Mouse (Mus musculus): Measurements from ENCODE around the gene Rpl3. TPM values are rescaled to one million over a fixed set of nuclear protein-coding genes. Genes with fewer than 3 reads are reported as not detected.

Gene Rpl3
- polyA plus RNA-seq, 1 experiment = 3,044 TPM

DNA sequence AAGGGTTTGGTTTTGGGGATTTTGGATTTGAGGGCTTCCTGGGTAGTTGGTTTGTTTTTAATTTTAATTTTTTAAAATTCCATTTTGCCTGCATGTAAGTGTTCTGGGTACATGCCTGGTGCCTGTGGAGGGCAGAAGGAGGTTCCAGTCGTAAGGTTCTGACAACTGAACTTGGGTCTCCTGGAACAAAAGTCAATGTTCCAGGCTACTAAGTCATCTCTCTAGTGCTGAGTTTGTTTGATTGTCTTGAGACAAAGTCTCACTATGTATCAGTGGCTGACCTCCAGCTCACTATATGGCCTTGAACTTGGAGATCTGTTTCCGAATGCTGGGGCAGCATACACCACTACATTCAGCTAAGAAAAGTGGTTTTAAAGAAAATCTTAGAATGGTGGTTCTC is 43.8 kb upstream of the Rpl3 start:
- Histone ChIP-seq H3K27me3 (ENCODE audit: control insufficient read depth, insufficient read depth, low read length, poor library complexity, severe bottlenecking) (no peaks in the 10 kb centered on the region), H3K36me3 (ENCODE audit: control insufficient read depth, insufficient read depth, low read length, poor library complexity, severe bottlenecking) (0 out of 2 replicates have a peak, but pooled peaks cover 2% of the 10 kb centered on the region), H3K4me1 (ENCODE audit: control insufficient read depth, insufficient read depth, low read length) (peaks cover 3% of the 10 kb centered on the region), H3K9me3 (replicated peaks; ENCODE audit: control insufficient read depth, insufficient read depth, low read length, poor library complexity, severe bottlenecking) (no peaks in the 10 kb centered on the region), H3K27ac (ENCODE audit: insufficient read depth, low read length) (no peak overlapping the region), H3K9ac (ENCODE audit: low read depth, poor library complexity, severe bottlenecking) (no peak overlapping the region), H3K4me3 (ENCODE audit: low read depth, low read length) (no peak overlapping the region)
- no peak for TF ChIP-seq CTCF (IDR thresholded peaks at IDR 0.05; ENCODE audit: low read depth, low read length)
- TF ChIP-seq EP300 (IDR thresholded peaks at IDR 0.05; ENCODE audit: insufficient read depth, low read depth, low read length) = no peak
- TF ChIP-seq POLR2A (IDR thresholded peaks at IDR 0.05; ENCODE audit: insufficient read depth, low read length) = no peak

- 0 out of 2 replicates have a peak overlapping the region, but pooled peaks have one; percentile 63 for H3K27ac ChIP-seq (ENCODE audit: insufficient read depth, low read length)
Measured at GRCm38 (mm10) chr15:80134450-80134847, 42.8 kb upstream of the Rpl3 start.

GRCm38 (mm10) chr15:80133682-80134449 is 42.2 kb upstream of the Rpl3 start:
- Histone ChIP-seq H3K9ac (ENCODE audit: low read depth, poor library complexity, severe bottlenecking) (peak overlapping the region; percentile 88), H3K27me3 (ENCODE audit: control insufficient read depth, insufficient read depth, low read length, poor library complexity, severe bottlenecking) (no peaks in the 10 kb centered on the region), H3K9me3 (replicated peaks; ENCODE audit: control insufficient read depth, insufficient read depth, low read length, poor library complexity, severe bottlenecking) (no peaks in the 10 kb centered on the region), H3K27ac (ENCODE audit: insufficient read depth, low read length) (peak overlapping the region; percentile 63), H3K4me1 (ENCODE audit: control insufficient read depth, insufficient read depth, low read length) (peaks cover 2% of the 10 kb centered on the region), H3K36me3 (ENCODE audit: control insufficient read depth, insufficient read depth, low read length, poor library complexity, severe bottlenecking) (no peaks in the 10 kb centered on the region), H3K4me3 (ENCODE audit: low read depth, low read length) (peak overlapping the region; percentile 98)
- TF ChIP-seq POLR2A (IDR thresholded peaks at IDR 0.05; ENCODE audit: insufficient read depth, low read length) = no peak
- no peak for TF ChIP-seq CTCF (IDR thresholded peaks at IDR 0.05; ENCODE audit: low read depth, low read length)

More at GRCm38 (mm10) chr15:80134450-80134847, 42.8 kb upstream of the Rpl3 start:
- H3K9me3 ChIP-seq (replicated peaks; ENCODE audit: control insufficient read depth, insufficient read depth, low read length, poor library complexity, severe bottlenecking) = no peaks in the 10 kb centered on the region
- H3K4me1 ChIP-seq (ENCODE audit: control insufficient read depth, insufficient read depth, low read length) = peaks cover 3% of the 10 kb centered on the region
- peak overlapping the region; percentile 12; the same call in 1 of the 2 replicates for H3K4me3 ChIP-seq (ENCODE audit: low read depth, low read length)
- 0 out of 2 replicates have a peak, but pooled peaks cover 2% of the 10 kb centered on the region for H3K36me3 ChIP-seq (ENCODE audit: control insufficient read depth, insufficient read depth, low read length, poor library complexity, severe bottlenecking)
- no peaks in the 10 kb centered on the region for H3K27me3 ChIP-seq (ENCODE audit: control insufficient read depth, insufficient read depth, low read length, poor library complexity, severe bottlenecking)
- peak overlapping the region; percentile 88 for H3K9ac ChIP-seq (ENCODE audit: low read depth, poor library complexity, severe bottlenecking)
- TF ChIP-seq POLR2A (IDR thresholded peaks at IDR 0.05; ENCODE audit: insufficient read depth, low read length) = no peak
- TF ChIP-seq EP300 (IDR thresholded peaks at IDR 0.05; ENCODE audit: insufficient read depth, low read depth, low read length) = no peak
- TF ChIP-seq CTCF (IDR thresholded peaks at IDR 0.05; ENCODE audit: low read depth, low read length) = no peak

DNA sequence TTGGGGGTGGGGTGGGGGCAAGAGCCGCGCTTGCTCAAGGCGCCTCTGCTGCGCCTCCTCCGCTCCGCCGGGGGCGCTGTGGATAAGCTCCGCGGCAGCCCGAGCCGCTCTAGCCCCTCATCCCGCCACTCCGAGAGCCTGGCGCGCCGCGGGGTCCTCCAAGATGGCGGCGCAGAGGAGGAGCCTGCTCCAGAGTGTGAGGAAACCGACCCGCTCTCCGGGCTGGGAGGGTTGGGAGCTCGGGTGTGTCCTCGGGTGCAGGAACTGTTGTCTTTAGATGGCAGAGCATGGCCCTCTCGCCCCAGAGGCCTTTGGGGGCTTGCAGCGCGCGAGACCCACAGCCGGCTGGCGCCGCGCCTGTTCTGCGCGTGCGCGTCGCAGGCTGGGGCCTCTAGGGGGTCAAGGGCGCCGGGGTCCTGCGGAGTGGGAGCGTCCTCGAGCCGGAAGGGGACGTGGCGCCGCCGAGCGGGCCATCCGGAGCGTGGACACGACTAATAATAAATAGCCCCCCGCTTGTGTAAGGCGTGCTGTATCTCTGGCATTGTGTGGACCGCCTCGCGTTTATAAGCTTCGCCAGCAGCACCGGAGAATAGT is 41.4 kb upstream of the Rpl3 start, which contains the start of gene Tab1:
TSS of gene Tab1 (plus strand) at position 135 of the 594 bp plus-strand sequence.
- no peaks in the 10 kb centered on the region for H3K36me3 ChIP-seq (ENCODE audit: control insufficient read depth, insufficient read depth, low read length, poor library complexity, severe bottlenecking)
- H3K9me3 ChIP-seq (replicated peaks; ENCODE audit: control insufficient read depth, insufficient read depth, low read length, poor library complexity, severe bottlenecking) = no peaks in the 10 kb centered on the region
- TF ChIP-seq EP300 (IDR thresholded peaks at IDR 0.05; ENCODE audit: insufficient read depth, low read depth, low read length) (peak; percentile 14; the same call in 1 of the 2 replicates), CTCF (IDR thresholded peaks at IDR 0.05; ENCODE audit: low read depth, low read length) (peak; percentile 60), POLR2A (IDR thresholded peaks at IDR 0.05; ENCODE audit: insufficient read depth, low read length) (no peak)
- peak within 1 kb of the TSS; percentile 98 for H3K4me3 ChIP-seq (ENCODE audit: low read depth, low read length)
- H3K4me1 ChIP-seq (ENCODE audit: control insufficient read depth, insufficient read depth, low read length) = peaks cover 2% of the 10 kb centered on the region
- H3K27me3 ChIP-seq (ENCODE audit: control insufficient read depth, insufficient read depth, low read length, poor library complexity, severe bottlenecking) = no peaks in the 10 kb centered on the region
- peak within 1 kb of the TSS; percentile 88 for H3K9ac ChIP-seq (ENCODE audit: low read depth, poor library complexity, severe bottlenecking)
- H3K27ac ChIP-seq (ENCODE audit: insufficient read depth, low read length) = peak within 1 kb of the TSS; percentile 63

DNA sequence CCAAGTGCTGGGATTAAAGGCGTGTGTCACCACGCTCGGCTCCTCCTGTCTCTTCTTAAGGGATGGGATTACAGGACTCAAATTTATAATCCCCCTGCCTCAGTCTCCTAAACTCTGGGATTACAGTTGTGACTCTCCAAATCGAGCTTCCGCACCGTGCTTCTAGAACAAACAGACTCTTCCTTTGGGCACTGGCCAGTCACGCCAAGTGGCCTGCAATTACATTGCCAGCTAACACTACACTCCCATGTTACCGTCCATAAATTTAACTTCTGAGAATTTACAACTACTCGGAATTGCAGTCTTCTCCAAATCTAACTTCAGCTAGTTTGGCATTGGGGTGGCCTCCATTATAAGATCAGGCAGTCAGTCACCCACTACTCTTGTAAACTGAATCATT is 40.8 kb upstream of the Rpl3 start:
- peaks cover 2% of the 10 kb centered on the region for H3K4me1 ChIP-seq (ENCODE audit: control insufficient read depth, insufficient read depth, low read length)
- H3K9me3 ChIP-seq (replicated peaks; ENCODE audit: control insufficient read depth, insufficient read depth, low read length, poor library complexity, severe bottlenecking) = no peaks in the 10 kb centered on the region
- H3K4me3 ChIP-seq (ENCODE audit: low read depth, low read length) = peak overlapping the region; percentile 12; the same call in 1 of the 2 replicates
- no peaks in the 10 kb centered on the region for H3K36me3 ChIP-seq (ENCODE audit: control insufficient read depth, insufficient read depth, low read length, poor library complexity, severe bottlenecking)
- H3K27me3 ChIP-seq (ENCODE audit: control insufficient read depth, insufficient read depth, low read length, poor library complexity, severe bottlenecking) = no peaks in the 10 kb centered on the region
- H3K9ac ChIP-seq (ENCODE audit: low read depth, poor library complexity, severe bottlenecking) = peak overlapping the region; percentile 88
- H3K27ac ChIP-seq (ENCODE audit: insufficient read depth, low read length) = no peak overlapping the region
- TF ChIP-seq CTCF (IDR thresholded peaks at IDR 0.05; ENCODE audit: low read depth, low read length) = no peak
- no peak for TF ChIP-seq POLR2A (IDR thresholded peaks at IDR 0.05; ENCODE audit: insufficient read depth, low read length)
- TF ChIP-seq EP300 (IDR thresholded peaks at IDR 0.05; ENCODE audit: insufficient read depth, low read depth, low read length) = no peak

GRCm38 (mm10) chr15:80131421-80131820 is 39.8 kb upstream of the Rpl3 start:
- Histone ChIP-seq H3K27ac (ENCODE audit: insufficient read depth, low read length) (no peak overlapping the region), H3K36me3 (ENCODE audit: control insufficient read depth, insufficient read depth, low read length, poor library complexity, severe bottlenecking) (no peaks in the 10 kb centered on the region), H3K9ac (ENCODE audit: low read depth, poor library complexity, severe bottlenecking) (no peak overlapping the region), H3K9me3 (replicated peaks; ENCODE audit: control insufficient read depth, insufficient read depth, low read length, poor library complexity, severe bottlenecking) (no peaks in the 10 kb centered on the region), H3K4me3 (ENCODE audit: low read depth, low read length) (no peak overlapping the region), H3K27me3 (ENCODE audit: control insufficient read depth, insufficient read depth, low read length, poor library complexity, severe bottlenecking) (no peaks in the 10 kb centered on the region), H3K4me1 (ENCODE audit: control insufficient read depth, insufficient read depth, low read length) (no peaks in the 10 kb centered on the region)
- TF ChIP-seq CTCF (IDR thresholded peaks at IDR 0.05; ENCODE audit: low read depth, low read length) = no peak
- no peak for TF ChIP-seq POLR2A (IDR thresholded peaks at IDR 0.05; ENCODE audit: insufficient read depth, low read length)
- no peak for TF ChIP-seq EP300 (IDR thresholded peaks at IDR 0.05; ENCODE audit: insufficient read depth, low read depth, low read length)

All from ES-Bruce4 (cell line).